Mouse (Mus musculus) embryonic fibroblast, embryonic 13.5 days (primary cell): ENCODE results near the gene 4930524B15Rik.

Experiments used
- CTCF ChIP-seq: IDR thresholded peaks from 2 replicates; pipeline ENCODE4 v1.5.1; 2011; ENCODE audit warnings: mild to moderate bottlenecking, control low read depth, low read length, moderate library complexity, borderline replicate concordance; ENCODE audit not compliant: insufficient read depth
- POLR2A ChIP-seq: IDR thresholded peaks from 2 replicates; pipeline ENCODE4 v1.6.1; 2011; ENCODE audit warnings: low read depth, mild to moderate bottlenecking, control low read depth, low read length, moderate library complexity

- TF ChIP-seq POLR2A: no peak
- no peak for TF ChIP-seq CTCF
These were observed 10.3 kb downstream of the 4930524B15Rik start for GRCm38 (mm10) chr11:31975678-31976077.
